8 mouse cellular contexts compared by ENCODE assay signal in genomic region chr19:36904211-36905007, GRCm38 (mm10). TPM values are rescaled to one million over a fixed set of nuclear protein-coding genes. Genes with fewer than 3 reads are reported as not detected.
A peak's percentile ranks its signal among the peaks of the same experiment; 100 is the strongest.
DNase-seq lines count a peak whose midpoint lies in the region; ATAC-seq and TF ChIP-seq lines count a peak whose summit lies in the region.

No protein-coding gene starts in this region.

- peaks cover 12% of the 10 kb centered on the region for H3K4me1 ChIP-seq in forebrain, embryonic 15.5 days
- H3K4me1 ChIP-seq in intestine, embryonic 14.5 days (replicated peaks; ENCODE audit: control insufficient read depth, insufficient read depth, low read length) = no peaks in the 10 kb centered on the region
- no peaks in the 10 kb centered on the region for H3K4me1 ChIP-seq in liver, adult 2 months (ENCODE audit: control insufficient read depth, insufficient read depth, low read length)
- H3K4me1 ChIP-seq in neural tube, embryonic 12.5 days = peaks cover 8% of the 10 kb centered on the region

- intact Hi-C loops in left cerebral cortex, adult 2 months (cut with DNase I) = no loop called here

- peak overlapping the region; percentile 80 for H3K4me2 ChIP-seq in forebrain, embryonic 15.5 days (replicated peaks)
- H3K4me2 ChIP-seq in intestine, embryonic 14.5 days (ENCODE audit: low read length) = peak overlapping the region; percentile 87
- H3K4me2 ChIP-seq in neural tube, embryonic 12.5 days (replicated peaks) = peak overlapping the region; percentile 70

- H3K9ac ChIP-seq in forebrain, embryonic 15.5 days (replicated peaks) = peak overlapping the region; percentile 66
- peak overlapping the region; percentile 67 for H3K9ac ChIP-seq in intestine, embryonic 14.5 days (ENCODE audit: low read length)
- peak overlapping the region; percentile 32 for H3K9ac ChIP-seq in liver, adult 2 months (ENCODE audit: low read depth, low read length)
- peak overlapping the region; percentile 66 for H3K9ac ChIP-seq in neural tube, embryonic 12.5 days

- ATAC-seq in forebrain, embryonic 15.5 days (replicated peaks) = peak; percentile 88
- ATAC-seq in intestine, embryonic 14.5 days (replicated peaks; ENCODE audit: low FRiP score, low TSS enrichment, low read depth) = peak; percentile 75
- peak; percentile 92 for ATAC-seq in neural tube, embryonic 12.5 days (ENCODE audit: low FRiP score, low read depth)

- peak overlapping the region; percentile 81 for H3K27ac ChIP-seq in left cerebral cortex, adult 2 months
- H3K27ac ChIP-seq in forebrain, embryonic 15.5 days (replicated peaks) = peak overlapping the region; percentile 71
- H3K27ac ChIP-seq in intestine, embryonic 14.5 days (ENCODE audit: low read depth) = no peak overlapping the region
- H3K27ac ChIP-seq in liver, adult 2 months (replicated peaks; ENCODE audit: insufficient read depth, low read depth, low read length) = no peak overlapping the region
- H3K27ac ChIP-seq in neural tube, embryonic 12.5 days = no peak overlapping the region

- peak overlapping the region; percentile 68 for H3K4me3 ChIP-seq in left cerebral cortex, adult 2 months
- H3K4me3 ChIP-seq in forebrain, embryonic 15.5 days = peak overlapping the region; percentile 56
- peak overlapping the region; percentile 56 for H3K4me3 ChIP-seq in intestine, embryonic 14.5 days (ENCODE audit: low read depth, low read length)
- peak overlapping the region; percentile 62 for H3K4me3 ChIP-seq in liver, adult 2 months (ENCODE audit: insufficient read depth, low read depth, low read length)
- H3K4me3 ChIP-seq in neural tube, embryonic 12.5 days = peak overlapping the region; percentile 43

- no peaks in the 10 kb centered on the region for H3K36me3 ChIP-seq in forebrain, embryonic 15.5 days
- H3K36me3 ChIP-seq in intestine, embryonic 14.5 days (ENCODE audit: control insufficient read depth, insufficient read depth, low read length) = no peaks in the 10 kb centered on the region
- H3K36me3 ChIP-seq in liver, adult 2 months (ENCODE audit: control insufficient read depth, insufficient read depth, low read length) = no peaks in the 10 kb centered on the region
- no peaks in the 10 kb centered on the region for H3K36me3 ChIP-seq in neural tube, embryonic 12.5 days

- TF ChIP-seq CTCF in left cerebral cortex, adult 2 months (IDR thresholded peaks at IDR 0.05) = no peak
- no peak for TF ChIP-seq CTCF in brain, embryonic 14.5 days (IDR thresholded peaks at IDR 0.05; ENCODE audit: borderline replicate concordance, extremely low read depth, insufficient read depth, insufficient read length)
- TF ChIP-seq CTCF in liver, adult 2 months (IDR thresholded peaks at IDR 0.05; ENCODE audit: low read depth, low read length) = no peak

- under 1% methylated on average over 41 of the region's 41 CpGs for WGBS in forebrain, embryonic 15.5 days
- 2% methylated on average over 41 of the region's 41 CpGs for WGBS in intestine, embryonic 14.5 days
- WGBS in liver, adult 2 months = 5% methylated on average over 41 of the region's 41 CpGs
- 1% methylated on average over 41 of the region's 41 CpGs for WGBS in neural tube, embryonic 12.5 days

- DNase-seq in left cerebral cortex, adult 2 months (ENCODE audit: extremely low spot score in 1 of 2, low spot score in 2 of 2) = peak; percentile 38 to 39
- DNase-seq in left cerebral cortex, adult 9 months (ENCODE audit: low spot score in 2 of 2) = no peak
- peak; percentile 95 for DNase-seq in brain, embryonic 14.5 days (ENCODE audit: low read depth)
- peak; percentile 83 for DNase-seq in intestine, embryonic 14.5 days (ENCODE audit: low spot score)
- no peak for DNase-seq in liver, adult 2 months (ENCODE audit: extremely low read depth, low read depth, low spot score)
- DNase-seq in spleen, adult 12 weeks (ENCODE audit: low spot score) = no peak

- TF ChIP-seq POLR2A in brain, embryonic 14.5 days (IDR thresholded peaks at IDR 0.05; ENCODE audit: borderline replicate concordance, extremely low read depth, insufficient read depth, insufficient read length, poor library complexity, severe bottlenecking) = no peak
- no peak for TF ChIP-seq POLR2A in liver, adult 2 months (IDR thresholded peaks at IDR 0.05; ENCODE audit: extremely low read depth, insufficient read depth, low read length)

- no peaks in the 10 kb centered on the region for H3K79me2 ChIP-seq in liver, adult 2 months (ENCODE audit: control insufficient read depth, insufficient read depth, low read length)

- H3K9me3 ChIP-seq in forebrain, embryonic 15.5 days = no peaks in the 10 kb centered on the region
- no peaks in the 10 kb centered on the region for H3K9me3 ChIP-seq in intestine, embryonic 14.5 days (ENCODE audit: control insufficient read depth, low read length)
- no peaks in the 10 kb centered on the region for H3K9me3 ChIP-seq in neural tube, embryonic 12.5 days

- no peaks in the 10 kb centered on the region for H3K27me3 ChIP-seq in forebrain, embryonic 15.5 days
- no peaks in the 10 kb centered on the region for H3K27me3 ChIP-seq in intestine, embryonic 14.5 days (replicated peaks; ENCODE audit: control insufficient read depth, insufficient read depth, low read length)
- no peaks in the 10 kb centered on the region for H3K27me3 ChIP-seq in liver, adult 2 months (ENCODE audit: control insufficient read depth, insufficient read depth, low read length)
- H3K27me3 ChIP-seq in neural tube, embryonic 12.5 days (replicated peaks) = no peaks in the 10 kb centered on the region; the same call in 1 of the 2 replicates

RNA-seq across cellular contexts. Expression of gene Fgfbp3, which starts 15.0 kb away (rescaled TPM):
- 1 to 10 TPM; 6.5 to 8.9 TPM for total RNA-seq in left cerebral cortex, adult 2 months (2021)
- 55.0 and 65.0 TPM in 2 replicates for polyA plus RNA-seq in brain, embryonic 14.5 days (2012; rRNA removed)
- polyA plus RNA-seq in forebrain, embryonic 15.5 days (2015; fragmentation: Nextera tagmentation; extraction: Ambion mirVana) = 27.2 and 33.4 TPM in 2 replicates
- 3.5 and 3.8 TPM in 2 replicates for polyA plus RNA-seq in intestine, embryonic 14.5 days (2014; fragmentation: Nextera tagmentation; extraction: Ambion mirVana)
- 0.09 and 0.34 TPM in 2 replicates for total RNA-seq in liver, adult 2 months (2014; rRNA removed)
- 0.56 and 0.91 TPM in 2 replicates for polyA plus RNA-seq in liver, adult 2 months (2012; rRNA removed)
- 99.2 and 108 TPM in 2 replicates for polyA plus RNA-seq in neural tube, embryonic 12.5 days (2016; fragmentation: Nextera tagmentation; extraction: Ambion mirVana)

RNA-seq across cellular contexts. Expression of gene Btaf1, which starts 21.5 kb away (rescaled TPM):
- total RNA-seq in left cerebral cortex, adult 2 months (2021) = 10 to 100 TPM; 31.0 to 35.6 TPM
- 12.4 and 15.6 TPM in 2 replicates for polyA plus RNA-seq in brain, embryonic 14.5 days (2012; rRNA removed)
- 10.4 and 11.3 TPM in 2 replicates for polyA plus RNA-seq in forebrain, embryonic 15.5 days (2015; fragmentation: Nextera tagmentation; extraction: Ambion mirVana)
- polyA plus RNA-seq in intestine, embryonic 14.5 days (2014; fragmentation: Nextera tagmentation; extraction: Ambion mirVana) = 15.3 and 16.0 TPM in 2 replicates
- 14.7 and 15.5 TPM in 2 replicates for total RNA-seq in liver, adult 2 months (2014; rRNA removed)
- polyA plus RNA-seq in liver, adult 2 months (2012; rRNA removed) = 2.5 and 2.6 TPM in 2 replicates
- polyA plus RNA-seq in neural tube, embryonic 12.5 days (2016; fragmentation: Nextera tagmentation; extraction: Ambion mirVana) = 15.7 and 17.3 TPM in 2 replicates

Comparison
In these comparisons a context has a peak if more than half of its experiments do, and no peak if none do; other contexts are left out.
1. DNase-seq: peak in left cerebral cortex, adult 2 months (2 of 2), brain, embryonic 14.5 days (single experiment) and intestine, embryonic 14.5 days (single experiment); none in left cerebral cortex, adult 9 months (0 of 2), liver, adult 2 months (single experiment) and spleen, adult 12 weeks (single experiment).
2. H3K27ac ChIP-seq: peak in left cerebral cortex, adult 2 months (single experiment) and forebrain, embryonic 15.5 days (single experiment); none in intestine, embryonic 14.5 days (single experiment), liver, adult 2 months (single experiment) and neural tube, embryonic 12.5 days (single experiment).
3. Peak in every context shown above with its lines, with median percentiles within 50 percentile points of each other: H3K4me3 ChIP-seq, ATAC-seq, H3K4me2 ChIP-seq and H3K9ac ChIP-seq.